Mouse (Mus musculus): ENCODE measurements around the gene Ace. TPM values are rescaled to one million over a fixed set of nuclear protein-coding genes. Genes with fewer than 3 reads are reported as not detected.

The Ace gene
- polyA plus RNA-seq, 1 experiment: not detected

DNA sequence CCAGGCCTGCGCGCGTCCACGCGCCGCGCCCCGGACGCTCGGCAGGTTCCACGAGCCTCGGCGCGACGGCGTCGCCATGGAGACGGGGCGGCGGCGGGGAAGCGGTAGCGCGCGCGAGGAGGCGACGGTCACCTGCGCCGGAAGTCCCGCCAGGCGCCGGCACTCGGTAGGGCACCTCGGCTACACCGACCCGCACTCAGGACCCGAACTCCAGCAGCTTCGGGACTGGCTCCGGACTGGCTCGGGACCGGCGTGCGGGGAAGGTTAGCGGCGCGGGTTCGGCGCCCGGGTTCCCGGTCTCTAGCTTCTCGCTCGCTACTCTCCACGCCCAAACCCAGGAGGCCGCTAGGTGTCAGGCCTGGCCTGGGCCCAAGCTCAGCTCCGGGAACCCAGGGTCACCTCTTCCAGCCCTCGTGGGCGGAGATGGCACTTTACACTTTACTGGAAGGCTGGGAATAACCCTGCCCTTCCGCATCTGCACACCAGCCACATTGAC, 23.6 kb upstream of the Ace start:
- H3K36me3 ChIP-seq (ENCODE audit: control insufficient read depth, insufficient read depth, low read length, poor library complexity, severe bottlenecking): no peaks in the 10 kb centered on the region
- no peaks in the 10 kb centered on the region for H3K27me3 ChIP-seq (ENCODE audit: control insufficient read depth, insufficient read depth, low read length, poor library complexity, severe bottlenecking)
- H3K9ac ChIP-seq (ENCODE audit: low read depth, poor library complexity, severe bottlenecking): peak overlapping the region; percentile 85
- H3K9me3 ChIP-seq (replicated peaks; ENCODE audit: control insufficient read depth, insufficient read depth, low read length, poor library complexity, severe bottlenecking): no peaks in the 10 kb centered on the region
- peak overlapping the region; percentile 86 for H3K4me3 ChIP-seq (ENCODE audit: low read depth, low read length)
- TF ChIP-seq EP300 (IDR thresholded peaks at IDR 0.05; ENCODE audit: insufficient read depth, low read depth, low read length): no peak
- peak; percentile 54 for TF ChIP-seq CTCF (IDR thresholded peaks at IDR 0.05; ENCODE audit: low read depth, low read length)
- H3K27ac ChIP-seq (ENCODE audit: insufficient read depth, low read length): peak overlapping the region; percentile 22; the same call in 1 of the 2 replicates
- H3K4me1 ChIP-seq (ENCODE audit: control insufficient read depth, insufficient read depth, low read length): no peaks in the 10 kb centered on the region

DNA sequence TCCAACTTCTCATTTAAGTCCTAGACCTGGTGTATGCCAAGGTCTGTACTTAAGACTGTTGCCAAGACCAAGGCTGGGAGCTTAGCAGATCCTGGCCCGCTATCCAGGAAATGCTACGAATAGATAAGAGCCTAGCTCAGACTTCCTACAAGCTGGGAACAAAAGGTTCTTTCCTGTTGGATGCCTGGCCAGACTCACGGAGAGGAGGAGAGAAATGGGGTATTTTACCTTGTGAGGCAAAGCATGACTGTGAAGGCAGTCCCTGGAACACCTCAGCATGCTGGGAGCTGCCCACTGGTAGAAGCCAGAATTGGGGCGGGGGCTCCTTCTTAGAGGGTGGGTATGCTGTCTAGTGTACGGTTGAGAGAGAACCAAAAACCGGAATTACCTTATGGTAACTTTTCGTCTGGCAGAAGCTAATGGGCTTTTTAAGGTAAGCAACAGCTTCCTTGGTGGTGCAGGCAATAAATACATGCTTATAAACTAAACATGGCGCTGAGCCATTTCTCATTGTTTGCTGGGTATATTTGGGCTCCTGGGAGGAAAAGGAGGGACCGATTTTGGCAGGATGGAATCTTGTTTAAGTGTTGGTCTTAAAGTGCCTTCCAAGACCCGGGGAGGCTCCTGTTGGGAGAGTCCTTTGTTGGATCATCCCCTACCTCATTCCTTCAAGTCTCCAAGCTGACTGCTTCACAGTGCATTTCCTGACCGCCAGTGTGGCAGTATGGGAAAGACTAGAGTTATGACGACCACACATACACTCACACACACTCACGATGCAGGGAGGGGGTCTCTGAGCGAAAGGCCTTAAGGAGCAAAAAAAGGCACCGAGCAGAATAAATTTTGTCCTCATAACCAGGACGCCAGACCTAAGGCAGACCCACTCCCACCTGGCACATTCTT, 22.7 kb upstream of the Ace start:
- Histone ChIP-seq H3K9me3 (replicated peaks; ENCODE audit: control insufficient read depth, insufficient read depth, low read length, poor library complexity, severe bottlenecking) (no peaks in the 10 kb centered on the region), H3K9ac (ENCODE audit: low read depth, poor library complexity, severe bottlenecking) (peak overlapping the region; percentile 85), H3K4me3 (ENCODE audit: low read depth, low read length) (peak overlapping the region; percentile 86), H3K4me1 (ENCODE audit: control insufficient read depth, insufficient read depth, low read length) (no peaks in the 10 kb centered on the region), H3K36me3 (ENCODE audit: control insufficient read depth, insufficient read depth, low read length, poor library complexity, severe bottlenecking) (no peaks in the 10 kb centered on the region), H3K27me3 (ENCODE audit: control insufficient read depth, insufficient read depth, low read length, poor library complexity, severe bottlenecking) (no peaks in the 10 kb centered on the region), H3K27ac (ENCODE audit: insufficient read depth, low read length) (peak overlapping the region; percentile 22; the same call in 1 of the 2 replicates)
- TF ChIP-seq EP300 (IDR thresholded peaks at IDR 0.05; ENCODE audit: insufficient read depth, low read depth, low read length): no peak
- TF ChIP-seq CTCF (IDR thresholded peaks at IDR 0.05; ENCODE audit: low read depth, low read length): no peak
- no peak for TF ChIP-seq POLR2A (IDR thresholded peaks at IDR 0.05; ENCODE audit: insufficient read depth, low read length)

- H3K4me1 ChIP-seq (ENCODE audit: control insufficient read depth, insufficient read depth, low read length): peaks cover 5% of the 10 kb centered on the region
These were observed 21.0 kb upstream of the Ace start for GRCm38 (mm10) chr11:105946694-105947154.

DNA sequence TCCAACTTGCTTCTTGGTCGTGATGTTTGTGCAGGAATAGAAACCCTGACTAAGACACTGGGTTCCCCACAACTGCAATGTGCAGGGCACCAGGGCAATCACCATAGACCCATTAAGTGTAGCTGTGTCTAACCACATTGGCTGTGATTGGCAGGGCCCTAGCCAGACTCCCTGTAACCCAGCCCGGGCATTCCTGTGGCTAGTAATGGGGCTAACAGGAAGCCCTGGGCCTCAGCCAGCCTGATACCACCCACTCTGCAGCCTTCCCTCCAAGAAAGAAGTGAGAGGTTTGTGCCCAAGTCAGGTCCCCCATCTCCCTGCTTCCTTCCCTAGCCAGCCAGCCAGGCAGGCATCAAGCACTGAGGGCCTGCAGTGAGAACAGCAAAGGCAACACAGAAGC, 19.5 kb upstream of the Ace start:
- no peaks in the 10 kb centered on the region for H3K9me3 ChIP-seq (replicated peaks; ENCODE audit: control insufficient read depth, insufficient read depth, low read length, poor library complexity, severe bottlenecking)
- peaks cover 16% of the 10 kb centered on the region for H3K4me1 ChIP-seq (ENCODE audit: control insufficient read depth, insufficient read depth, low read length)
- H3K36me3 ChIP-seq (ENCODE audit: control insufficient read depth, insufficient read depth, low read length, poor library complexity, severe bottlenecking): no peaks in the 10 kb centered on the region
- no peak for TF ChIP-seq POLR2A (IDR thresholded peaks at IDR 0.05; ENCODE audit: insufficient read depth, low read length)
- no peak for TF ChIP-seq CTCF (IDR thresholded peaks at IDR 0.05; ENCODE audit: low read depth, low read length)
- no peak for TF ChIP-seq EP300 (IDR thresholded peaks at IDR 0.05; ENCODE audit: insufficient read depth, low read depth, low read length)
- H3K27me3 ChIP-seq (ENCODE audit: control insufficient read depth, insufficient read depth, low read length, poor library complexity, severe bottlenecking): no peaks in the 10 kb centered on the region
- no peak overlapping the region for H3K4me3 ChIP-seq (ENCODE audit: low read depth, low read length)
- H3K9ac ChIP-seq (ENCODE audit: low read depth, poor library complexity, severe bottlenecking): no peak overlapping the region
- H3K27ac ChIP-seq (ENCODE audit: insufficient read depth, low read length): no peak overlapping the region

More at GRCm38 (mm10) chr11:105946694-105947154, 21.0 kb upstream of the Ace start:
- Histone ChIP-seq H3K36me3 (ENCODE audit: control insufficient read depth, insufficient read depth, low read length, poor library complexity, severe bottlenecking) (no peaks in the 10 kb centered on the region), H3K9ac (ENCODE audit: low read depth, poor library complexity, severe bottlenecking) (no peak overlapping the region), H3K9me3 (replicated peaks; ENCODE audit: control insufficient read depth, insufficient read depth, low read length, poor library complexity, severe bottlenecking) (no peaks in the 10 kb centered on the region), H3K27me3 (ENCODE audit: control insufficient read depth, insufficient read depth, low read length, poor library complexity, severe bottlenecking) (no peaks in the 10 kb centered on the region), H3K4me3 (ENCODE audit: low read depth, low read length) (peak overlapping the region; percentile 27; the same call in 1 of the 2 replicates), H3K27ac (ENCODE audit: insufficient read depth, low read length) (peak overlapping the region; percentile 46)
- no peak for TF ChIP-seq EP300 (IDR thresholded peaks at IDR 0.05; ENCODE audit: insufficient read depth, low read depth, low read length)
- no peak for TF ChIP-seq CTCF (IDR thresholded peaks at IDR 0.05; ENCODE audit: low read depth, low read length)
- no peak for TF ChIP-seq POLR2A (IDR thresholded peaks at IDR 0.05; ENCODE audit: insufficient read depth, low read length)

DNA sequence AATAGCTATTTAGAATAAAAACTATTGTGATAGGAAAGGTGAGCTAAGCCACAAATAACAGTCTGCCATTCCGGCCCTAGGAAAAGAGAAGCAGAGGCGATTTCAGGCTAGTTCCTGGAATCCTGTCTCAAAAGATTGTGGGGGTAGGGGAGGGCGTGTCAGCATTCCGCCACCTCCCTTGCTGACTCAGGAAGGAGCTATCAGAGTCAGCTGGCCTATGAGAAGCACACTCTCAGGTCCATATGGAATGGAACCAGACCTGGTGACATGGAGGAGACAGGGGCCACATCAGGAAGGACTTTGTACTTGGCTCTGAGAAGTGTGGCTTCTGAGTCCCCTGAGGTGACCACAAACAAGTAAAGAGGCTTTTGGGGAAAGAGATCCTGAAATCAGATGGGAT, 17.2 kb upstream of the Ace start:
- H3K36me3 ChIP-seq (ENCODE audit: control insufficient read depth, insufficient read depth, low read length, poor library complexity, severe bottlenecking): no peaks in the 10 kb centered on the region
- H3K9ac ChIP-seq (ENCODE audit: low read depth, poor library complexity, severe bottlenecking): no peak overlapping the region
- peaks cover 19% of the 10 kb centered on the region for H3K4me1 ChIP-seq (ENCODE audit: control insufficient read depth, insufficient read depth, low read length)
- H3K27me3 ChIP-seq (ENCODE audit: control insufficient read depth, insufficient read depth, low read length, poor library complexity, severe bottlenecking): no peaks in the 10 kb centered on the region
- peak; percentile 78 for TF ChIP-seq EP300 (IDR thresholded peaks at IDR 0.05; ENCODE audit: insufficient read depth, low read depth, low read length)
- no peak for TF ChIP-seq POLR2A (IDR thresholded peaks at IDR 0.05; ENCODE audit: insufficient read depth, low read length)
- TF ChIP-seq CTCF (IDR thresholded peaks at IDR 0.05; ENCODE audit: low read depth, low read length): no peak
- no peak overlapping the region for H3K4me3 ChIP-seq (ENCODE audit: low read depth, low read length)
- peak overlapping the region; percentile 67 for H3K27ac ChIP-seq (ENCODE audit: insufficient read depth, low read length)
- H3K9me3 ChIP-seq (replicated peaks; ENCODE audit: control insufficient read depth, insufficient read depth, low read length, poor library complexity, severe bottlenecking): no peaks in the 10 kb centered on the region

DNA sequence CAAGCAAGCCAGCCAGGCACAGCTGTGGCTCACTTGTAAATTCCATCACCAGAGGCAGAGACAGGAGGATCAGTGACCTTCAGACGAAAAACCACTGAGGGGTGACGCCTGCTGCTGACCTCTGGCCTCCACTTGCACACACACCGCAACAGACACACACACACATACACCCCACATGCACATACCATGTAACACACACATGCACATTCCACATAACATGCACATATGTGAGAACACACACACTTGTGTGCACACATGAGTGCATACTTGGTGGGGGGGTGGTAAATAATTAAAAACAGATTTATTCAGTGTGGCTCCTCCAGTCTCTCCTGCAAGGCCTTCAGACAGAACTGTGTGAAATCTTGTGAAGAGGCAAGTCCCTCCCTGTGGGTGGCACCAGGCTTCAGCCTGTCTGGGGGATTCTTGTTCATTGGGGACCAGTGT, 16.1 kb upstream of the Ace start:
- Histone ChIP-seq H3K4me1 (ENCODE audit: control insufficient read depth, insufficient read depth, low read length) (peaks cover 19% of the 10 kb centered on the region), H3K27me3 (ENCODE audit: control insufficient read depth, insufficient read depth, low read length, poor library complexity, severe bottlenecking) (no peaks in the 10 kb centered on the region), H3K4me3 (ENCODE audit: low read depth, low read length) (no peak overlapping the region), H3K9ac (ENCODE audit: low read depth, poor library complexity, severe bottlenecking) (no peak overlapping the region), H3K27ac (ENCODE audit: insufficient read depth, low read length) (no peak overlapping the region), H3K9me3 (replicated peaks; ENCODE audit: control insufficient read depth, insufficient read depth, low read length, poor library complexity, severe bottlenecking) (no peaks in the 10 kb centered on the region), H3K36me3 (ENCODE audit: control insufficient read depth, insufficient read depth, low read length, poor library complexity, severe bottlenecking) (no peaks in the 10 kb centered on the region)
- no peak for TF ChIP-seq EP300 (IDR thresholded peaks at IDR 0.05; ENCODE audit: insufficient read depth, low read depth, low read length)
- no peak for TF ChIP-seq POLR2A (IDR thresholded peaks at IDR 0.05; ENCODE audit: insufficient read depth, low read length)
- TF ChIP-seq CTCF (IDR thresholded peaks at IDR 0.05; ENCODE audit: low read depth, low read length): no peak
